Mouse (Mus musculus) layer of hippocampus, adult 6 months (tissue): ENCODE results near the gene Gm10486. TPM values are rescaled to one million over a fixed set of nuclear protein-coding genes. Genes with fewer than 3 reads are reported as not detected.

Source experiments
- long read RNA-seq, 2 experiments: library from polyadenylated mRNA; unstranded; transcript quantifications; one replicate each; pipeline ENCODE4 v2.0.0; 2019 to 2020
- polyA plus RNA-seq: library from polyadenylated mRNA; unstranded; fragments of <200 nt; fragmentation: Nextera tagmentation; gene quantifications from 2 replicates; pipeline ENCODE4 v1.2.3, GENCODE M21; 2021

The Gm10486 gene
- polyA plus RNA-seq = not detected in 2 replicates
- long read RNA-seq, experiment 1 = 0 reads
- long read RNA-seq, experiment 2 = 0 reads

GRCm38 (mm10) chrX:35067084-35067483, at the start of gene Gm10486:
Gene Gm10486, plus strand, starts transcription at chrX:35067384.

